Mouse (Mus musculus) liver, adult 2 months (tissue): Measurements from ENCODE around the gene Fastkd3. TPM values are rescaled to one million over a fixed set of nuclear protein-coding genes. Genes with fewer than 3 reads are reported as not detected.

Experiments
- DNase-seq: peaks from one replicate; pipeline ENCODE4 v3.0.0-alpha.2; 2011; ENCODE audit warnings: low read depth, low spot score; ENCODE audit errors: extremely low read depth
- H3K27ac ChIP-seq: fragments of 200-500 bp; replicated peaks from 2 replicates; pipeline ENCODE4 v1.5.1; 2012; ENCODE audit warnings: low read depth, mild to moderate bottlenecking, control low read depth, inconsistent platforms, low read length; ENCODE audit not compliant: insufficient read depth
- H3K27me3 ChIP-seq: fragments of 200-500 bp; 2 replicates; pipeline ENCODE4 v1.6.1; 2012; ENCODE audit warnings: mild to moderate bottlenecking, moderate library complexity, low read length, inconsistent platforms; ENCODE audit not compliant: control insufficient read depth, insufficient read depth
- H3K36me3 ChIP-seq: fragments of 200-500 bp; 2 replicates; pipeline ENCODE4 v1.6.1; 2012; ENCODE audit warnings: low read length, inconsistent platforms; ENCODE audit not compliant: control insufficient read depth, insufficient read depth
- H3K4me1 ChIP-seq: fragments of 200-500 bp; 2 replicates; pipeline ENCODE4 v1.6.1; 2011; ENCODE audit warnings: low read length; ENCODE audit not compliant: control insufficient read depth, insufficient read depth
- H3K4me3 ChIP-seq: fragments of 200-500 bp; 2 replicates; pipeline ENCODE4 v1.5.1; 2011; ENCODE audit warnings: low read depth, mild to moderate bottlenecking, control low read depth, low read length, moderate library complexity; ENCODE audit not compliant: insufficient read depth
- H3K79me2 ChIP-seq: fragments of 200-500 bp; 2 replicates; pipeline ENCODE4 v1.6.1; 2012; ENCODE audit warnings: inconsistent platforms, mild to moderate bottlenecking, low read length, moderate library complexity; ENCODE audit not compliant: control insufficient read depth, insufficient read depth
- H3K9ac ChIP-seq: fragments of 200-500 bp; 2 replicates; pipeline ENCODE4 v1.6.1; 2012; ENCODE audit warnings: low read depth, mild to moderate bottlenecking, control low read depth, inconsistent platforms, low read length
- CTCF ChIP-seq: fragments of 200-500 bp; IDR thresholded peaks from 2 replicates; pipeline ENCODE4 v1.5.1; 2011; ENCODE audit warnings: low read depth, low read length, control low read depth
- POLR2A ChIP-seq: fragments of 200-500 bp; IDR thresholded peaks from 2 replicates; pipeline ENCODE4 v1.6.1; 2011; ENCODE audit warnings: low read length, control low read depth; ENCODE audit not compliant: insufficient read depth; ENCODE audit errors: extremely low read depth
- WGBS: fragments of 180-500 bp; shearing (Covaris S2); methylation state at CpG from one replicate; pipeline ENCODE4 v1.1.7; 2018; 5-methylcytosine and 5-hydroxymethylcytosine counted together
- polyA plus RNA-seq: library from polyadenylated mRNA; depleted of rRNA; stranded (reverse); fragments of >200 nt; gene quantifications from 2 replicates; pipeline ENCODE4 v1.2.3, GENCODE M21; 2012
- total RNA-seq: library from RNA; depleted of rRNA; stranded (reverse); fragments of >200 nt; gene quantifications from 2 replicates; pipeline ENCODE4 v1.2.3, GENCODE M21; 2014

Fastkd3 gene
- total and polyA plus RNA-seq, 2 experiments: 3.2 to 7.1 TPM

DNA sequence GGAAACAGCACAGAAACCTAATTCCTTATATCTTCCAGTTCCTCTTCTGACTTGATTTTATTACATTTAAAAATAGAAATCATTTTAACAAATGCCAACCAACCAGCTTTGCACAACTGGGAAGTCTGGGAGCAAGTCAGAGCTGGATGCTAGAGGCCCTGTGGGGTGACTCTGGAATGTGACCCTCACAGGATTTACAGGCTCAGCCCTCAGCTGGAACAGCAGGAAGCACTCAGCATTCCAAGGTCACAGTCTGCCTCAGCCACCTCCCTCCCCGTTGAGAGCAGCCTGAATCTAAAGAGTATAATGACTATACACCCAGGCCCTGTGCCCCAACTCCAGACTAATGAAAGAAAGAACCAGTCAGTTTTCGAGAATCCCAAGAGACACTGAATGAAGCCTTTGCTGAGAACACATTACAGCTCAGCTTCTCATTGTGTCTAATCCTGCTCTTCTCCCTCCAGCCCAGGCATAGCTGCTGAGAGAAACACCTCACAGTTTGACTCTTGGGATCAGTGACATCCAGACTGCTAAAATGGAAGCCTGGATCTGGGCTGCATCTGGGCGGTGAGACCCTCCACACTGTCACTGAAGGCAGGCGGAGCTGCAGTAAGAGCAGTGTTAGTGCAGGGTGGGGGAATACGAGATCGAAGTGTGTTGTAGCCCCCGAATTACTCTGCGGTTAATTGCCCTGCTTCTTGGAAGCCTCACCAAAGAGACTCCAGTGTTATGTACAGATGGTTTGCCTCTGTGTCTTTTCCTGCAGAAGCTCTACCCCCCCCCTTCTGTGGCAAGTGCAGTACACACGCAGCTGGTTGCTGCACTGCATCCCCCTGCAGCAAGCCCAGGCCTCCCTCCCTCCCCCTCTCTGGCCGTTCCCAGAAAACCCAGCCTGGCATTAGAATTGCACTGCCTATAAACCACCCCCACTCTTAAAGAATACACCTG is 8.8 kb upstream of the Fastkd3 start:
- no peak for DNase-seq
- no peak overlapping the region for H3K4me3 ChIP-seq
- no peak overlapping the region for H3K27ac ChIP-seq
- no peaks in the 10 kb centered on the region for H3K4me1 ChIP-seq
- TF ChIP-seq POLR2A: no peak
- TF ChIP-seq CTCF: no peak
- 84% methylated on average over 10 of the region's 10 CpGs for WGBS
- H3K36me3 ChIP-seq: peaks cover 16% of the 10 kb centered on the region; the same call in 1 of the 2 replicates
- no peak overlapping the region for H3K9ac ChIP-seq
- no peaks in the 10 kb centered on the region for H3K27me3 ChIP-seq
- no peaks in the 10 kb centered on the region for H3K79me2 ChIP-seq

DNA sequence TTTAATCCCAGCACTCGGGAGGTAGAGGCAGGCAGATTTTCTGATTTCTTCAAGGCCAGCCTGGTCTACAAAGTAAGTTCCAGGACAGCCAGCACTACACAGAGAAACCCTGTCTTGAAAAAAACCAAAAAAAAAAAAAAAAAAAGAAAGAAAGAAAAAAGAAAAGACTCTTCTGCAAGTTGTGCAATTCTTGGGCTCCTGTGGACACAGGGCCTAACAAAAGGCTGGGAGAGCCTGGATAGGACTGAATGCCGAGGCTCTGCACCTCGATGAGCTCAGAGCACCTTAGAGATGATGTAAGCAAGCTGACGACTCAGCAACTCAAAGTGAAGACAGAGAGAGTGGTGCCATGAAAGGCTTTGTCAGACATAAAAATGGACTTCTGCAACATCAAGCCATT is 7.6 kb upstream of the Fastkd3 start:
- Histone ChIP-seq H3K27me3 (no peaks in the 10 kb centered on the region), H3K4me1 (no peaks in the 10 kb centered on the region), H3K27ac (no peak overlapping the region), H3K9ac (no peak overlapping the region), H3K79me2 (no peaks in the 10 kb centered on the region), H3K4me3 (no peak overlapping the region), H3K36me3 (peaks cover 10% of the 10 kb centered on the region; the same call in 1 of the 2 replicates)
- TF ChIP-seq CTCF: no peak
- no peak for TF ChIP-seq POLR2A
- WGBS: 84% methylated on average over 4 of the region's 4 CpGs
- DNase-seq: no peak

DNA sequence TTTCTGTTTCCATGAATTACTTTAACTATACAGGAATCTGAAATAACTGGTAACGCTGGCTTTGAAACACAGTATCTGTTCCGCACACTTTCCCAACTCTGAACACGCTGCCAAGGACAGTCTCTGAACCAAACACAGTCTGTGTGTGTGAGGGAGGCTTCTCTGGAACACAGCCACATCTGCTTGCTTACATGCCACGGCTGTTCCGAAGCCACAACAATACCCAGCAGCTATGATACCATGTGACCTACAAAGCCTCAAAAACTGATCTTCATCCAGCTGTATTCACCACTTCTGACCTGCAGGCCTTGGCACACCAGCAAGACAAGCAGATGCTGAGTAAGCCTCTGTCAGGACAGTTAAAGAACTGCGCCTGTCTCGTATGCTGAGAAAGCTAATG is 4.1 kb upstream of the Fastkd3 start:
- H3K79me2 ChIP-seq: peaks cover 3% of the 10 kb centered on the region; the same call in 1 of the 2 replicates
- no peak overlapping the region for H3K4me3 ChIP-seq
- no peaks in the 10 kb centered on the region for H3K27me3 ChIP-seq
- no peak overlapping the region for H3K9ac ChIP-seq
- TF ChIP-seq POLR2A (no peak), CTCF (no peak)
- H3K27ac ChIP-seq: no peak overlapping the region
- H3K36me3 ChIP-seq: peaks cover 7% of the 10 kb centered on the region; the same call in 1 of the 2 replicates
- WGBS: 27% methylated on average over 7 of the region's 7 CpGs
- DNase-seq: peak; percentile 90
- H3K4me1 ChIP-seq: peaks cover 3% of the 10 kb centered on the region

DNA sequence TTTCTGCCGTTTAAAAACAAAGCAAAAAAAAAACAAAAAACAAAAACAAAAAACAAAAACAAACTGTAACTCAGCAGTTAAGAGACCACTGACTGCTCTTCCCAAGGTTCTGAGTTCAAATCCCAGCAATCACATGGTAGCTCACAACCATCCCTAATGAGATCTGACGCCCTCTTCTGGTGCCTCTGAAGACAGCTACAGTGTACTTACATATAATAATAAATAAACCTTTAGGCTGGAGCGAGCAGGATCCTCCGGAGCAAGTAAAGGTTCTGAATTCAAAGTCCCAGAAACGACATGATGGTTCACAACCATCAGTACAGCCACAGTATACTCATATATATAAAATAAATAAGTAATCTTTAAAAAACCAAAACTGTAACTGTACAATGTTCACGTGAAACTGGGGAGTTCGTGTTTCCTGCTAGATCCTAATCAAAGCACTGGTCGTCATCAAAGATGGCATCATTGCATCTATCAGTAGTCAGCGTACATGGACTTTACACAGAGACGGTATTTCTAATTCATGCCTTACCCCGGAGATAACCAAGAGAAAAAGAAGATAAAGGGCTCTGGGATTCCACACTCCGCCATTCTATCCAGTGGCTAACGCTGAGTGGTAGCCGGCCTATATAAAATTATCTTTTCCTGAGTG is 821 bp upstream of the Fastkd3 start:
- Histone ChIP-seq H3K4me3 (peak overlapping the region; percentile 82), H3K27me3 (no peaks in the 10 kb centered on the region), H3K36me3 (peaks cover 9% of the 10 kb centered on the region), H3K4me1 (peaks cover 3% of the 10 kb centered on the region), H3K27ac (peak overlapping the region; percentile 13), H3K79me2 (peaks cover 3% of the 10 kb centered on the region; the same call in 1 of the 2 replicates), H3K9ac (peak overlapping the region; percentile 72; the same call in 1 of the 2 replicates)
- WGBS: 24% methylated on average over 14 of the region's 14 CpGs
- peak; percentile 15 for DNase-seq
- no peak for TF ChIP-seq POLR2A
- no peak for TF ChIP-seq CTCF

DNA sequence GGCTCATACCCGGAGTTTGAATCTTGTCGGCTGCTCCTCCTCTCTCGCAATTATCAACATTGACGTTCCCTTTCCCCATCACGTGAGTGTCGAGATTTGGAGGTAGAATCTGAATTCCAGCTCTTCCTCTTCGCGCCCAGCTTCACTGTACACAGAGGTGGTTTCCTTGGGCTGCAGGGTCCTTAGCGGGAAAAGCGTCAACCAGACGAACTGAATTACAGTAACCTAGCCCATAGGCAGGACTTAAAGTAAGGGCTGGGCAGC is 415 bp downstream of the Fastkd3 start:
- peaks cover 3% of the 10 kb centered on the region for H3K4me1 ChIP-seq
- DNase-seq: no peak
- H3K4me3 ChIP-seq: peak overlapping the region; percentile 82
- H3K36me3 ChIP-seq: peaks cover 14% of the 10 kb centered on the region
- peak overlapping the region; percentile 52 for H3K27ac ChIP-seq
- 0% methylated on average over 11 of the region's 11 CpGs for WGBS
- H3K27me3 ChIP-seq: no peaks in the 10 kb centered on the region
- peaks cover 3% of the 10 kb centered on the region; the same call in 1 of the 2 replicates for H3K79me2 ChIP-seq
- TF ChIP-seq CTCF (no peak), POLR2A (no peak)
- peak overlapping the region; percentile 81 for H3K9ac ChIP-seq

DNA sequence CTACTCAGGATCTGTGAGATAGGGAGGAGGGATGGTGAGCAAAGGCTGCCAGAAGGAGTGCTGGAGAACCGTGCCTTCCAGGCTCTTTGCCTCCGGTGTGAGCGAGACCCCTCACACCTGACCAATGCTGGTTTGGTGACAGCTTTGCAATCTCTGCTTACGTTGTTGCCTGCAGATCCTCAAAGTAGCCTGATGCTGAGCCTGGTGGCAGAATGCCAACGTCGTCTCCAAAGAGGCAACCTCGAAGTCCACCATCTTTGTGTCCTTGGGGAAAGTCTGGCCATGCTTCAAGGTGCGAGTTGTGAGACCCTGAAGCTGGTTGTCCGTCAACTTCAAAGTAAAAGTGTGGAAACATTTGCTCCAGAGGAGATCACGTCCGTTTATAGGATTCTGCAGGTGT is 1.9 kb downstream of the Fastkd3 start:
- H3K27me3 ChIP-seq: no peaks in the 10 kb centered on the region
- peaks cover 26% of the 10 kb centered on the region for H3K36me3 ChIP-seq
- no peak overlapping the region for H3K4me3 ChIP-seq
- H3K9ac ChIP-seq: no peak overlapping the region
- TF ChIP-seq CTCF: no peak
- H3K4me1 ChIP-seq: peaks cover 3% of the 10 kb centered on the region
- H3K79me2 ChIP-seq: peaks cover 3% of the 10 kb centered on the region; the same call in 1 of the 2 replicates
- DNase-seq: no peak
- no peak overlapping the region for H3K27ac ChIP-seq
- WGBS: 97% methylated on average over 11 of the region's 11 CpGs
